Mouse (Mus musculus): ENCODE results near the gene Slc9c1. TPM values are rescaled to one million over a fixed set of nuclear protein-coding genes. Genes with fewer than 3 reads are reported as not detected.
A peak's percentile ranks its signal among the peaks of the same experiment; 100 is the strongest.

Gene Slc9c1
- polyA plus RNA-seq, 1 experiment from 2014 or later, result not detected

GRCm38 (mm10) chr16:45653934-45654332, 118.8 kb downstream of the Slc9c1 start, which contains the start of gene BC016579:
Gene BC016579 (minus strand): TSS chr16:45654068.
- H3K4me1 ChIP-seq (ENCODE audit: control insufficient read depth, insufficient read depth, low read length), result no peaks in the 10 kb centered on the region
- 8% methylated on average over 20 of the region's 20 CpGs for WGBS
- no peak within 1 kb of the TSS for H3K9ac ChIP-seq (replicated peaks; ENCODE audit: low read length)
- no peak within 1 kb of the TSS for H3K27ac ChIP-seq (replicated peaks; ENCODE audit: low read depth, low read length)
- DNase-seq, result no peak
- H3K36me3 ChIP-seq (ENCODE audit: control insufficient read depth, insufficient read depth, low read length), result no peaks in the 10 kb centered on the region
- H3K4me2 ChIP-seq (ENCODE audit: low read length), result peak within 1 kb of the TSS; percentile 46
- H3K4me3 ChIP-seq (replicated peaks; ENCODE audit: low read depth, low read length), result peak within 1 kb of the TSS; percentile 16
- H3K9me3 ChIP-seq (ENCODE audit: control insufficient read depth, low read length), result no peaks in the 10 kb centered on the region
- no peak for ATAC-seq (ENCODE audit: low FRiP score, low TSS enrichment)
- H3K27me3 ChIP-seq (ENCODE audit: control insufficient read depth, insufficient read depth, low read length), result 0 out of 2 replicates have a peak, but pooled peaks cover 4% of the 10 kb centered on the region

DNA sequence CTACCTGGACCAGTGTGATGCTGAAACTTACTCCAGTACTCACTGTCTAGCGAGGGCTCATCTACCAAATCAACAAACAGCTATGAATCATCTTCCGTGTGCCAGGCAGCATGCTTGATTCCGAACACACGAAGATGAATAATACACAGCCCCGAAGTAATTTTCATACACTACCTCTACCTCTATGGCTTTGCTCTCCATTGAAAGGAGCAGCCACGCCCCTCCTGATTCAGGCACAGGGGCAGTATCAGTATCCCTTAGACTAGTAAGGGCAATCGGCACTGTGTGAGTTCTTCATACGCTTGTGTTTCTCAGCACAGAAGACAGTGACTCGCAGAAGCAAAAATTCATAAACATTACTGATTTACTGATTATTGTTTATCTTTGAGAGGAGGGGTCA, 119.4 kb downstream of the Slc9c1 start:
- 0 out of 2 replicates have a peak, but pooled peaks cover 4% of the 10 kb centered on the region for H3K27me3 ChIP-seq (ENCODE audit: control insufficient read depth, insufficient read depth, low read length)
- no peaks in the 10 kb centered on the region for H3K36me3 ChIP-seq (ENCODE audit: control insufficient read depth, insufficient read depth, low read length)
- ATAC-seq (ENCODE audit: low FRiP score, low TSS enrichment) (no peak), DNase-seq (no peak)
- H3K27ac ChIP-seq (replicated peaks; ENCODE audit: low read depth, low read length), result no peak overlapping the region
- H3K4me1 ChIP-seq (ENCODE audit: control insufficient read depth, insufficient read depth, low read length), result no peaks in the 10 kb centered on the region
- no peak overlapping the region for H3K4me3 ChIP-seq (replicated peaks; ENCODE audit: low read depth, low read length)
- no peaks in the 10 kb centered on the region for H3K9me3 ChIP-seq (ENCODE audit: control insufficient read depth, low read length)
- H3K4me2 ChIP-seq (ENCODE audit: low read length), result no peak overlapping the region; the same call in 1 of the 2 replicates
- WGBS, result 63% methylated on average over 9 of the region's 9 CpGs
- no peak overlapping the region for H3K9ac ChIP-seq (replicated peaks; ENCODE audit: low read length)

Other genes starting within 250 kb of the Slc9c1 start
- gene Cd200, start 126.3 kb upstream of the Slc9c1 start, polyA plus RNA-seq (2014; fragmentation: Nextera tagmentation; extraction: Ambion mirVana), result 299 and 365 TPM in 2 replicates
- not detected in 2 replicates for gene Gm609, start 42.3 kb upstream of the Slc9c1 start, polyA plus RNA-seq (2014; fragmentation: Nextera tagmentation; extraction: Ambion mirVana)
- gene Gm17783, start 3.3 kb upstream of the Slc9c1 start, polyA plus RNA-seq (2014; fragmentation: Nextera tagmentation; extraction: Ambion mirVana), result not detected in 2 replicates
- not detected in 2 replicates for gene Gcsam, start 75.1 kb downstream of the Slc9c1 start, polyA plus RNA-seq (2014; fragmentation: Nextera tagmentation; extraction: Ambion mirVana)
- 0.09 TPM in 1 of 2 replicates, not detected in the other for gene BC016579, start 118.8 kb downstream of the Slc9c1 start, polyA plus RNA-seq (2014; fragmentation: Nextera tagmentation; extraction: Ambion mirVana)
- gene Tmprss7, start 158.3 kb downstream of the Slc9c1 start, polyA plus RNA-seq (2014; fragmentation: Nextera tagmentation; extraction: Ambion mirVana), result 0.29 and 0.32 TPM in 2 replicates
- gene Tagln3, start 189.3 kb downstream of the Slc9c1 start, polyA plus RNA-seq (2014; fragmentation: Nextera tagmentation; extraction: Ambion mirVana), result 444 and 478 TPM in 2 replicates
- gene Abhd10, start 207.6 kb downstream of the Slc9c1 start, polyA plus RNA-seq (2014; fragmentation: Nextera tagmentation; extraction: Ambion mirVana), result 43.8 and 44.6 TPM in 2 replicates

All from midbrain, embryonic 14.5 days (tissue).